Mouse (Mus musculus) ES-Bruce4 (cell line): ENCODE data around the gene Mfsd14a.

Source experiments
- CTCF ChIP-seq: IDR thresholded peaks from one replicate; pipeline ENCODE4 v1.8.1; 2011; ENCODE audit warnings: low read depth, low read length
- EP300 ChIP-seq: IDR thresholded peaks from 2 replicates; pipeline ENCODE4 v1.6.1; 2011; ENCODE audit warnings: low read depth, low read length; ENCODE audit not compliant: insufficient read depth
- POLR2A ChIP-seq: IDR thresholded peaks from one replicate; pipeline ENCODE4 v1.8.1; 2011; ENCODE audit warnings: low read length; ENCODE audit not compliant: insufficient read depth

GRCm38 (mm10) chr3:116642373-116642772, 20.1 kb downstream of the Mfsd14a start:
- no peak for TF ChIP-seq POLR2A
- TF ChIP-seq CTCF = no peak
- TF ChIP-seq EP300 = no peak
